Mouse (Mus musculus) G1E (cell line): ENCODE measurements around the gene Olfr576. TPM values are rescaled to one million over a fixed set of nuclear protein-coding genes. Genes with fewer than 3 reads are reported as not detected.

Experiments used
- ATAC-seq: 2 replicates; pipeline ENCODE4 v1.8.0; 2016; ENCODE audit warnings: mild to moderate bottlenecking; ENCODE audit not compliant: insufficient number of reproducible peaks, poor library complexity, low FRiP score, severe bottlenecking; ENCODE audit errors: extremely low read depth
- DNase-seq: peaks from one replicate; pipeline ENCODE4 v3.0.0; 2012; ENCODE audit warnings: low spot score
- H3K27me3 ChIP-seq: 2 replicates; pipeline ENCODE4 v1.6.1; 2012; ENCODE audit warnings: mild to moderate bottlenecking, low read length, inconsistent platforms; ENCODE audit not compliant: insufficient read depth
- H3K36me3 ChIP-seq: replicated peaks from 2 replicates; pipeline ENCODE3; 2012; ENCODE audit warnings: mild to moderate bottlenecking, inconsistent platforms
- H3K4me1 ChIP-seq: 2 replicates; pipeline ENCODE4 v1.6.1; 2012; ENCODE audit warnings: low read depth, low read length, inconsistent platforms, mixed read lengths; ENCODE audit not compliant: insufficient read depth
- H3K4me3 ChIP-seq: 2 replicates; pipeline ENCODE4 v1.5.1; 2012; ENCODE audit warnings: low read depth, mild to moderate bottlenecking, inconsistent platforms, low read length, moderate library complexity, mixed read lengths
- H3K9me3 ChIP-seq: replicated peaks from 2 replicates; pipeline ENCODE4 v1.6.1; 2012; ENCODE audit warnings: inconsistent platforms
- CTCF ChIP-seq: IDR thresholded peaks from 2 replicates; pipeline ENCODE4 v1.5.1; 2012; ENCODE audit warnings: low read depth, low read length, inconsistent platforms, mixed read lengths
- GATA1 ChIP-seq: IDR thresholded peaks from 2 replicates; pipeline ENCODE4 v1.6.1; 2012; ENCODE audit warnings: borderline replicate concordance, low read length, inconsistent platforms, mixed read lengths
- GATA2 ChIP-seq: IDR thresholded peaks from 2 replicates; pipeline ENCODE4 v1.6.1; 2012; ENCODE audit warnings: low read depth, low read length, inconsistent platforms, borderline replicate concordance
- POLR2AphosphoS5 ChIP-seq: IDR thresholded peaks from 2 replicates; pipeline ENCODE4 v1.6.1; 2012; ENCODE audit warnings: low read depth, low read length, inconsistent platforms; ENCODE audit not compliant: insufficient replicate concordance
- TAL1 ChIP-seq: conservative IDR thresholded peaks from 2 replicates; pipeline ENCODE4 v1.6.1; 2012; ENCODE audit warnings: low read depth, low read length, inconsistent platforms, mixed read lengths
- polyA plus RNA-seq: library from polyadenylated mRNA; stranded (reverse); fragments of >175 nt; gene quantifications from 2 replicates; pipeline ENCODE4 v1.2.3, GENCODE M21; 2012
- total RNA-seq, 2 experiments: library from RNA; stranded (forward) in 1 of 2; stranded (reverse) in 1 of 2; fragments of 200-1000 nt in 1 of 2; fragments of >200 nt in 1 of 2; fragmentation: Nextera tagmentation in 1 of 2; gene quantifications; 2 replicates each; pipeline ENCODE4 v1.2.3; 2014 to 2017

Gene Olfr576
- total RNA-seq (2014; fragmentation: Nextera tagmentation) (not detected in 2 replicates), total RNA-seq (2017) (0.06 TPM in 1 of 2 replicates, not detected in the other), polyA plus RNA-seq (not detected in 2 replicates)

DNA sequence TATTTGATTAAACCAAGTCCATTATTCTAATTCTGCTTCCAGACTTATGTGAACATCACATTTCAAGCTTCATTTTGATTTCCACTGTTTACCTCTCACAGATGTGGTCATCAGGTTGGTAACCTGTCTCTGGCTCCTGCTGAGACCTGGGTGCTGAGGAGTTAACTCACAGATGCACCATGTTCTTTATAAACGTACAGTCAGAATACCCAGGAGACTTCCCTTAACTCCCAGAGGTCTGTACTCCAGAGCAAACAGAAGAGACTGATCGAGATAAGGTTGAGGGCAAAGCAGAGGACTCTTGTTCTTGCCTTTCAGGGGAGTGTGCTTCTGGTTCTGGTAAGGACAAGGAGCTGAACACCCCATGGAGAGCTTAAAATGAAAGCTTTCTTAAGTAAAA, at the start of gene Olfr576:
Gene Olfr576 (plus strand): TSS at position 301 of the 400 bp plus-strand sequence.
- Histone ChIP-seq H3K4me1 (peaks cover 9% of the 10 kb centered on the region; the same call in 1 of the 2 replicates), H3K27me3 (no peaks in the 10 kb centered on the region), H3K9me3 (no peaks in the 10 kb centered on the region), H3K36me3 (no peaks in the 10 kb centered on the region), H3K4me3 (no peak within 1 kb of the TSS)
- no peak for DNase-seq
- no peak for ATAC-seq
- TF ChIP-seq GATA2: no peak
- TF ChIP-seq TAL1: no peak
- no peak for TF ChIP-seq GATA1
- TF ChIP-seq POLR2AphosphoS5: no peak
- TF ChIP-seq CTCF: no peak

DNA sequence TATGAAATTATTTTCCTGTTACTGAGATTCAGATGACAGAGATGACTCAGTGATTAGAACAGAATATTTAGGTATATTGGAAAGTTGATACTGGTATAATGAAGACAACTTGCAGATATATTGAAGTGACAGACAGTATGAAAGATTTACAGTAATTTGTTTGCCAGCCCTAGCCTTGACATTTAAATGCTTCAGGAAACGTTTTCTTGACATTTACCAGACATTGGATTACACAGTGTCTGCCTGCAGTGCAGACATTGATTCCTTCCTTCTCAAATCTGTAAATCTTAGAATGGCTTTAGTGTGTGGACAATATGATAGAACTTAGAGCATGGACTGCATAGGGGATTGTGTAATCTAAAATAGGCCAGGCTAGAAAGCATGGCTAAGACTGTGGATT, 47.2 kb upstream of the Olfr576 start:
- Histone ChIP-seq H3K4me3 (no peak overlapping the region), H3K36me3 (no peaks in the 10 kb centered on the region), H3K27me3 (no peaks in the 10 kb centered on the region), H3K4me1 (no peaks in the 10 kb centered on the region), H3K9me3 (no peaks in the 10 kb centered on the region)
- no peak for DNase-seq
- TF ChIP-seq TAL1 (no peak), GATA1 (no peak), CTCF (no peak), GATA2 (no peak)
- no peak for ATAC-seq

DNA sequence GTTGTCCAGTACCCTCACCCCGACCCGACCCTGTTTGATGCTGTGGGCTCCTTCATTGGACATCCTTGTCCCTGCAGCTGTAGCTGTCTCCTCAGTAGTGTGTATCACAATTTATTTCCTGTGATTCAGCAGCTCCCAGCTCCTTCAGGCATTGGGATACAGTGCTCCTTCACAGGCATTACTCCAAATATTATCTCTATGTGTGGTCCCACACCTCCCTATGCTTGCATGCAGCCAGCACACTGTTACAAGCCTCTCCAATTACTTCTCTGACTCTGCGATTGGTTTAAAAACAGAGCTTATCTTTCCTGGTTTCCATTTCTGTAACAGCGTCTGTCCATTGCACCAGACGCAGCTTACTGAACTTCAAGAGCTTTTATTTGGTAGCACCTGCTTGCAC, 46.1 kb upstream of the Olfr576 start:
- TF ChIP-seq CTCF (no peak), GATA2 (no peak), TAL1 (no peak), POLR2AphosphoS5 (no peak), GATA1 (no peak)
- H3K4me1 ChIP-seq: no peaks in the 10 kb centered on the region
- H3K36me3 ChIP-seq: no peaks in the 10 kb centered on the region
- no peak for DNase-seq
- no peak overlapping the region for H3K4me3 ChIP-seq
- no peak for ATAC-seq
- H3K9me3 ChIP-seq: no peaks in the 10 kb centered on the region
- H3K27me3 ChIP-seq: no peaks in the 10 kb centered on the region

DNA sequence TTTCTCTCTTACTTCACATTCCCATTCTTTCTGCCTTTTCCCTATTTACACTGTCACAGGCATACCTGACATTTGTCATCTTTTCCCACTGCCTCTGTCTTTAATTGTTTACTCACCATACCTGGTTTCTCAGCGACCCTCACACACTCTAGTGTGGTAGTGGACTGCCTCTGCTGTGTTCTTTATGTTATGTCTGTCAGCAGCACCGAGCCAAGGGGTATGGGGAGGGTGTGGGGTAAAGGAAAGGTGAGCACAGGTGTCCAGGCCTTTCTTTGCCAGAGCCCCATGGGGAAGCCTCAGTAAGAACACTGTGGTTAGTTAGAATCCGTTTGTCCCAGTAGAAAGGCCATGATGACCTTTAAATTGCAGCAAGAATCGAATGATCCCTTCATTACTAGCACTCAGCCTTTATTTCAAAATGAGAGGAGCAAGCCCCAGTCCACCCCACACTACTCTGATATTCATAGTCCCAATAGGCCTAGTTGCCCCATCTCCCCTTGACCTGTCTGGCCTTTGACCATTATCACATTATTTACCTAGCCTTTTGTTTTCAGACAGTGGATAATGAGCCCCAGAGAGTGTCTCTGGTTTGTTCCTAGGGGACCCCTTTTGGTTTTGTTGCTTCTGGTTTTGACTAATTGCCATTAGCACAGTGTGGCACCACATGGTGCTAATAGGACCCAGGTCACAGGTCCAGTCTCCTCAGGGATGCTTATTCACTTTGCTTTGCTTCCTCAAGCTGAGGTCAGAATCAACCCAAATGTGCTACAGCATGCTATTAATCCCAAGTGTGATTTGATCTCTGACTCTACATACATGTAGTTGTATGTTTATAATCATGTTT, 45.2 kb upstream of the Olfr576 start, which contains the start of gene Olfr571:
Gene Olfr571 (minus strand): TSS at position 505 of the 844 bp plus-strand sequence.
- no peak for ATAC-seq
- Histone ChIP-seq H3K27me3 (no peaks in the 10 kb centered on the region), H3K36me3 (no peaks in the 10 kb centered on the region)

DNA sequence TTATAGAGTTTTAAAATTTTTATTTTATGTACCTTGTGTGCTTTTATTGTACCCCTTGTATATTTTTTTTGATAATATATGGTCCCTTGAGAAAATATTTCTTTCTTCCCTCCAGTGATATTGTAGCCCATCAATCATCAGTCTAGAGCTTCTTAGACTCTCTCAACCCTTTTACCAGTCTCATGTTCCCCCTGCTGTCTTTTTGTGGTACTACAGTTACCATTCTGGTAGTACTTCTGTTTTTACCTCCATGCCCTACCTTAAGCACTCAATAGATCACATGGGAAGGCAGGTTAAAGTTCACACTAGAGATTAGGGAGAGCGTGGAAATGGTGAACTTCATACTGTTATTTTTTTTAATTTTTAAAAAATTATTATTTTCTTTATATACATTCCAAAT, 42.8 kb upstream of the Olfr576 start:
- Histone ChIP-seq H3K4me1 (no peaks in the 10 kb centered on the region), H3K4me3 (no peak overlapping the region), H3K27me3 (no peaks in the 10 kb centered on the region), H3K9me3 (no peaks in the 10 kb centered on the region), H3K36me3 (no peaks in the 10 kb centered on the region)
- peak; percentile 57 for ATAC-seq
- TF ChIP-seq GATA1 (no peak), CTCF (0 out of 2 replicates have a peak, but pooled peaks have one; percentile 19), POLR2AphosphoS5 (no peak), TAL1 (no peak), GATA2 (no peak)
- peak; percentile 2 for DNase-seq

More for the DNA sequence above, 45.2 kb upstream of the Olfr576 start, which contains the start of gene Olfr571:
- H3K4me1 ChIP-seq: no peaks in the 10 kb centered on the region
- no peak within 1 kb of the TSS for H3K4me3 ChIP-seq
- no peak for DNase-seq
- no peaks in the 10 kb centered on the region for H3K9me3 ChIP-seq
- TF ChIP-seq TAL1 (no peak), GATA1 (no peak), CTCF (no peak), POLR2AphosphoS5 (no peak), GATA2 (no peak)

DNA sequence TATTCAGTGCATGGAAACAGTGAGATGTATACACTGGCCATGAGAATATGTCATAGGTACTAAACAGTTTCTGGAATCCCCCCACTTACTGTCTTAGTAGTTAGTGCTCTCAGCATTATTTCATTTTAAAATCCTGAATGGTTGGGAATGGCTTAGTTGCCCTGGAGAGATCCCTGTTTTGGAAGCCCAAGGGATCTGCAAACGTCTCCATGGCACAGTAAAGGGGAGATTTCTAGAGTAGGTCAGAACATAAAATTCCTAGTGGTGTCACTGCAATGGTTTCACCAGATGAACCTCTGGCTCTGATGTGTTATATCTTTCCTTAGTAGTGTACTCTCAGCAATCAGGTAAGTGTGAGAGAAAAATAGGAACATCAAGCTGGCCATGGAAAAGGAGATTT, 38.4 kb upstream of the Olfr576 start, which contains the start of gene Olfr572:
Gene Olfr572 (plus strand): TSS at position 301 of the 400 bp plus-strand sequence.
- ATAC-seq (no peak), DNase-seq (no peak)
- Histone ChIP-seq H3K27me3 (no peaks in the 10 kb centered on the region), H3K36me3 (no peaks in the 10 kb centered on the region), H3K4me3 (no peak within 1 kb of the TSS), H3K9me3 (no peaks in the 10 kb centered on the region), H3K4me1 (no peaks in the 10 kb centered on the region)
- TF ChIP-seq TAL1 (no peak), GATA1 (no peak), POLR2AphosphoS5 (no peak), CTCF (no peak), GATA2 (no peak)
